Mouse (Mus musculus) limb, embryonic 11.5 days (tissue): ENCODE data around the gene Pla2g10. TPM values are rescaled to one million over a fixed set of nuclear protein-coding genes. Genes with fewer than 3 reads are reported as not detected.
A peak's percentile ranks its signal among the peaks of the same experiment; 100 is the strongest.
"Not testable (repeated sequence)": the region's sequence is repeated elsewhere in the genome, so short reads cannot be mapped to it uniquely, and the experiment has no call there.

Source experiments
- ATAC-seq: fragments of 200-750 bp; cut with Nextera tagmentation; 2 replicates; pipeline ENCODE4 v1.8.0; 2017; ENCODE audit warnings: low read depth; ENCODE audit not compliant: insufficient number of reproducible peaks, low FRiP score, low TSS enrichment
- DNase-seq: peaks from one replicate; pipeline ENCODE4 v3.0.0-alpha.2; 2015; ENCODE audit warnings: low spot score
- H3K27ac ChIP-seq: fragments of 300-500 bp; sonication (generic); replicated peaks from 2 replicates; pipeline ENCODE4 v1.5.1; 2014; ENCODE audit warnings: low read depth, mild to moderate bottlenecking, low read length
- H3K27me3 ChIP-seq: fragments of 300-500 bp; sonication (generic); 2 replicates; pipeline ENCODE4 v1.6.1; 2014; ENCODE audit warnings: mild to moderate bottlenecking, low read length, mixed read lengths; ENCODE audit not compliant: control insufficient read depth, insufficient read depth
- H3K36me3 ChIP-seq: fragments of 300-500 bp; sonication (generic); 2 replicates; pipeline ENCODE4 v1.6.1; 2014; ENCODE audit warnings: mild to moderate bottlenecking, low read length, moderate library complexity, mixed read lengths; ENCODE audit not compliant: control insufficient read depth, insufficient read depth
- H3K4me1 ChIP-seq: fragments of 300-500 bp; sonication (generic); 2 replicates; pipeline ENCODE4 v1.6.1; 2014; ENCODE audit warnings: low read length, mixed read lengths; ENCODE audit not compliant: control insufficient read depth, insufficient read depth
- H3K4me2 ChIP-seq: fragments of 300-500 bp; sonication (generic); 2 replicates; pipeline ENCODE4 v1.6.1; 2014; ENCODE audit warnings: low read depth, mild to moderate bottlenecking, moderate library complexity; ENCODE audit not compliant: severe bottlenecking
- H3K4me3 ChIP-seq: fragments of 300-500 bp; sonication (generic); 2 replicates; pipeline ENCODE4 v1.5.1; 2014; ENCODE audit warnings: low read depth, low read length
- H3K9ac ChIP-seq: fragments of 300-500 bp; sonication (generic); 2 replicates; pipeline ENCODE4 v1.6.1; 2014; ENCODE audit warnings: mild to moderate bottlenecking, low read length
- H3K9me3 ChIP-seq: fragments of 300-500 bp; sonication (generic); 2 replicates; pipeline ENCODE4 v1.6.1; 2016; ENCODE audit warnings: low read length; ENCODE audit not compliant: control insufficient read depth
- WGBS: fragments of 180-500 bp; shearing (Covaris S2); extraction: QIAGEN DNeasy Blood & Tissue Kit; methylation state at CpG from one replicate; pipeline ENCODE4 v1.1.7; 2014; 5-methylcytosine and 5-hydroxymethylcytosine counted together
- polyA plus RNA-seq: library from polyadenylated mRNA; unstranded; fragments of >200 nt; fragmentation: Nextera tagmentation; extraction: Ambion mirVana; gene quantifications from 2 replicates; pipeline ENCODE4 v1.2.1, GENCODE M21; 2014

Gene Pla2g10
- polyA plus RNA-seq, 1 experiment from 2014 or later, result not detected

GRCm38 (mm10) chr16:13747708-13748107 is 16.9 kb upstream of the Pla2g10 start:
- 91% methylated on average over 8 of the region's 8 CpGs for WGBS
- DNase-seq, result no peak
- H3K9ac ChIP-seq, result no peak overlapping the region

GRCm38 (mm10) chr16:13740844-13741243 is 10.1 kb upstream of the Pla2g10 start:
- WGBS, result 78% methylated on average over 2 of the region's 2 CpGs
- Histone ChIP-seq H3K4me3 (no peak overlapping the region), H3K4me1 (no peaks in the 10 kb centered on the region), H3K9me3 (no peaks in the 10 kb centered on the region), H3K4me2 (no peak overlapping the region), H3K27me3 (no peaks in the 10 kb centered on the region), H3K9ac (no peak overlapping the region), H3K36me3 (no peaks in the 10 kb centered on the region), H3K27ac (no peak overlapping the region)
- ATAC-seq, result no peak
- no peak for DNase-seq

More at GRCm38 (mm10) chr16:13747708-13748107, 16.9 kb upstream of the Pla2g10 start:
- H3K9me3 ChIP-seq, result no peaks in the 10 kb centered on the region
- no peaks in the 10 kb centered on the region for H3K27me3 ChIP-seq
- no peak for ATAC-seq
- H3K36me3 ChIP-seq, result no peaks in the 10 kb centered on the region
- H3K4me1 ChIP-seq, result no peaks in the 10 kb centered on the region
- no peak overlapping the region for H3K4me2 ChIP-seq
- no peak overlapping the region for H3K4me3 ChIP-seq
- H3K27ac ChIP-seq, result no peak overlapping the region

GRCm38 (mm10) chr16:13739044-13739443 is 8.3 kb upstream of the Pla2g10 start:
- H3K27ac ChIP-seq, ATAC-seq, H3K36me3 ChIP-seq, DNase-seq, H3K9ac ChIP-seq, H3K4me3 ChIP-seq, H3K4me1 ChIP-seq, H3K4me2 ChIP-seq, H3K9me3 ChIP-seq, H3K27me3 ChIP-seq: not testable (repeated sequence)
- 62% methylated on average over 4 of the region's 4 CpGs for WGBS

GRCm38 (mm10) chr16:13735977-13736376 is 5.2 kb upstream of the Pla2g10 start:
- ATAC-seq (no peak), DNase-seq (no peak)
- Histone ChIP-seq H3K27ac (no peak overlapping the region), H3K36me3 (no peaks in the 10 kb centered on the region), H3K9me3 (no peaks in the 10 kb centered on the region), H3K4me3 (no peak overlapping the region), H3K4me1 (no peaks in the 10 kb centered on the region), H3K9ac (no peak overlapping the region), H3K27me3 (no peaks in the 10 kb centered on the region), H3K4me2 (no peak overlapping the region)
- WGBS, result 77% methylated on average over 8 of the region's 8 CpGs

GRCm38 (mm10) chr16:13733518-13734137 is 2.8 kb upstream of the Pla2g10 start:
- H3K9ac ChIP-seq, result no peak overlapping the region
- 25% methylated on average over 9 of the region's 9 CpGs for WGBS
- peak; percentile 87 for DNase-seq
- H3K4me2 ChIP-seq, result no peak overlapping the region
- no peak overlapping the region for H3K4me3 ChIP-seq
- H3K4me1 ChIP-seq, result no peaks in the 10 kb centered on the region
- no peaks in the 10 kb centered on the region for H3K9me3 ChIP-seq
- no peaks in the 10 kb centered on the region for H3K27me3 ChIP-seq
- H3K27ac ChIP-seq, result no peak overlapping the region
- no peaks in the 10 kb centered on the region for H3K36me3 ChIP-seq
- no peak for ATAC-seq

GRCm38 (mm10) chr16:13732786-13733185 is 2.0 kb upstream of the Pla2g10 start:
- no peak overlapping the region for H3K4me3 ChIP-seq

GRCm38 (mm10) chr16:13729428-13729827 is 1.4 kb downstream of the Pla2g10 start:
- WGBS, result 75% methylated on average over 4 of the region's 4 CpGs
- no peaks in the 10 kb centered on the region for H3K27me3 ChIP-seq
- H3K4me1 ChIP-seq, result no peaks in the 10 kb centered on the region
- DNase-seq, result no peak
- ATAC-seq, result no peak
- no peaks in the 10 kb centered on the region for H3K9me3 ChIP-seq
- no peak overlapping the region for H3K4me2 ChIP-seq
- no peak overlapping the region for H3K9ac ChIP-seq
- H3K27ac ChIP-seq, result no peak overlapping the region
- no peaks in the 10 kb centered on the region for H3K36me3 ChIP-seq
- H3K4me3 ChIP-seq, result no peak overlapping the region

More at GRCm38 (mm10) chr16:13732786-13733185, 2.0 kb upstream of the Pla2g10 start:
- Histone ChIP-seq H3K27me3 (no peaks in the 10 kb centered on the region), H3K36me3 (no peaks in the 10 kb centered on the region), H3K9me3 (no peaks in the 10 kb centered on the region), H3K27ac (no peak overlapping the region), H3K9ac (no peak overlapping the region), H3K4me2 (no peak overlapping the region), H3K4me1 (no peaks in the 10 kb centered on the region)
- 81% methylated on average over 3 of the region's 3 CpGs for WGBS
- DNase-seq (no peak), ATAC-seq (no peak)

GRCm38 (mm10) chr16:13727811-13728335 is 2.9 kb downstream of the Pla2g10 start:
- 81% methylated on average over 5 of the region's 5 CpGs for WGBS
- Histone ChIP-seq H3K4me2 (no peak overlapping the region), H3K4me1 (no peaks in the 10 kb centered on the region), H3K9ac (no peak overlapping the region), H3K4me3 (no peak overlapping the region), H3K27ac (no peak overlapping the region), H3K27me3 (no peaks in the 10 kb centered on the region), H3K36me3 (no peaks in the 10 kb centered on the region), H3K9me3 (no peaks in the 10 kb centered on the region)
- ATAC-seq (no peak), DNase-seq (no peak)

GRCm38 (mm10) chr16:13722937-13723336 is 7.8 kb downstream of the Pla2g10 start:
- Histone ChIP-seq H3K27me3 (no peaks in the 10 kb centered on the region), H3K9me3 (no peaks in the 10 kb centered on the region), H3K4me2 (no peak overlapping the region), H3K4me3 (no peak overlapping the region), H3K4me1 (no peaks in the 10 kb centered on the region), H3K36me3 (no peaks in the 10 kb centered on the region), H3K9ac (no peak overlapping the region), H3K27ac (no peak overlapping the region)
- no peak for DNase-seq
- WGBS, result 41% methylated on average over 10 of the region's 10 CpGs
- ATAC-seq, result no peak
